Mouse (Mus musculus) frontal cortex, adult 2 months (tissue): ENCODE results near the gene Apba2. TPM values are rescaled to one million over a fixed set of nuclear protein-coding genes. Genes with fewer than 3 reads are reported as not detected.
A peak's percentile ranks its signal among the peaks of the same experiment; 100 is the strongest.

Source experiments
- DNase-seq, 2 experiments: peaks; one replicate each; pipeline ENCODE4 v3.0.0; 2022; ENCODE audit warnings: low spot score in 1 of 2; ENCODE audit errors: extremely low spot score in 1 of 2
- polyA plus RNA-seq: library from polyadenylated mRNA; depleted of rRNA; stranded (reverse); fragments of >200 nt; gene quantifications from 2 replicates; pipeline ENCODE4 v1.2.3, GENCODE M21; 2012; rRNA removed

Gene Apba2
- polyA plus RNA-seq, 1 experiment: 155 TPM

GRCm38 (mm10) chr7:64773465-64773864 is 272.0 kb downstream of the Apba2 start:
- DNase-seq: no peak

DNA sequence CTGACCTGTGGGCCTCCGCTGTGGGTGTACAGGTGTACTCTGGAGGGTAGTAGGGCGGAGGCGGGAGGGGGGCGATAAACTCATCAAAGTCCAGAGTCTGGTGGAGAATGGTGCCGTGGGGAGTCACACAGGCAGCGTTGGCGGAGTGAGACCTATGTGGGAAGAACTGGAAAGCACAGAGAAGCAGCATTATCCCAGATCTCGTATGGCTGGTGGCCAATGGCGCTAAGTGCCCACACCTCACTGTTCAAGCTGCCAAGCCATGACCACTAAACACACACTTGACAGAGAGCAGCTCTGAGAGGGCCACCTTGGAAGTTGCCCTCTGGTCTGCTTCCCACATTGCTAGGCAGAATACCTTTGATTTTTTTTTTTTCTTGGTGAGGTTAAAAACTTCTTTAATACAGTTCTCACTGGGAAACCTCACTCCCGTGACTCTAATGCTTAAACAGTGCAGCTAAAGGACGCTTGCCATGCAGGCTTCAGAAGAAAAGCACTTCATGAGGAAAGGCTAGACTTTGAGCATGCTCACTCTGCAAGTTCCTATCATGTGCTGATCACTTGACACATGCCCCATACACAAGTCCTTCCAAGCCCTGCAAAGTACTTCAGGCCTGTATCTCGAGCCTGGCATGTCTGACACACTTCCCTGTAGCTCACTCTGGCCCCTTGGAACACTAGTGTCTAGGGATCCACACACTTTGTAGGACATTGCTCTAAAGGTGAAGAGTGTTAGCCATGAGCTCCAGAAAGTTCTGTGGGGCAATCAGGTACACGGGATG is 275.4 kb downstream of the Apba2 start:
- DNase-seq: peak; percentile 38 to 77

DNA sequence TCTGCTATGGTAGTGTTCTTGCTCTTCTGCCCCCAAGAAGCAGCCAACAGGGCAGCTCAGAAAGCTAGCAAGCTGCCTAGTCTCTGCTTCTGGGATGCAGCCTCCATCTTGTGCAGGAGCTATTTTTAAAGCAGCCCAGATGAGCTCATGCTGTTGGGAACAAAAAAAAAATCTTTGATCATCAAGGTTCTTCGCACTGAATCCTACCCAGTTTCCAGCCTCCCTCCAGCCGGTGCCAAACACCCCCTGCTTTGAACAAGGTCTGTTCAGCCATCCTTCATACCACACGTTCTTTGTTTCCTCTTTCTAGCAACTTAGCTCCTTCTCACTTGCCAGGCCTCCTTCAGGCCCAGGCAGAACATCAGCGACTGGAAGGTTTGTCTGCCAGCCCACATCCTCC is 278.0 kb downstream of the Apba2 start:
- DNase-seq: peak; percentile 68 to 82

- DNase-seq: no peak
Observed at GRCm38 (mm10) chr7:64785040-64785439, 283.5 kb downstream of the Apba2 start.

GRCm38 (mm10) chr7:64791145-64791544 is 289.6 kb downstream of the Apba2 start:
- DNase-seq: no peak

DNA sequence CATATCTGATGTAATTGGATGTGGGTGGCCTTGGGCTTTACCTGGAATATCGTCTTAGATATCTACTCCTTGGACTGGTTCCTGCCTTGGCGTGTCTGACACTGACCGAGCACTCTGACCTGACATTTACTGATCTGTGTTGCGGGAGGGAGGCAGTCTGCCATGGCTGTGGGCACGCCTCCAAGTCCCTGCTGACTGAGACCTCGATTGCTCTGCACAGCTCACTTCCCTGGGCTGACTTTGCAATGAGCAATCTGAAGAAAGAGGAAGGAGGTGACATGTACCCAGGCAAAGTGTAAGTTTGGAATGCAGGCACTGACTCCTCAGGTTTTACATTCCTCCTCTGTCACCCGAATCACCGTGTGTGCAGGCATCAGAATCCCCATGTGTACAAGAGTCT is 290.5 kb downstream of the Apba2 start:
- DNase-seq: no peak

GRCm38 (mm10) chr7:64795554-64795953 is 294.0 kb downstream of the Apba2 start:
- no peak for DNase-seq

Other genes starting within 250 kb of the Apba2 start
- 11.3 TPM in 2 replicates for gene Mtmr10, start 214.1 kb upstream of the Apba2 start, polyA plus RNA-seq
- gene Fan1, start 127.6 kb upstream of the Apba2 start, polyA plus RNA-seq: 3.4 and 4.2 TPM in 2 replicates
- gene Mphosph10, start 109.4 kb upstream of the Apba2 start, polyA plus RNA-seq: 10.3 and 13.7 TPM in 2 replicates
- gene Mcee, start 109.1 kb upstream of the Apba2 start, polyA plus RNA-seq: 62.2 and 69.6 TPM in 2 replicates